Mouse (Mus musculus) thymus, postnatal 4 days (tissue): ENCODE results near the gene Hist1h2ab.
A peak's percentile ranks its signal among the peaks of the same experiment; 100 is the strongest.

Experiments
- DNase-seq: peaks from one replicate; pipeline ENCODE4 v3.0.0; 2021

Gene Hist1h2ab

GRCm38 (mm10) chr13:23738677-23739068 is 12.3 kb upstream of the Hist1h2ab start, which contains the start of gene Hist1h1c:
Gene Hist1h1c (plus strand): TSS chr13:23738808.
- peak; percentile 97 for DNase-seq

DNA sequence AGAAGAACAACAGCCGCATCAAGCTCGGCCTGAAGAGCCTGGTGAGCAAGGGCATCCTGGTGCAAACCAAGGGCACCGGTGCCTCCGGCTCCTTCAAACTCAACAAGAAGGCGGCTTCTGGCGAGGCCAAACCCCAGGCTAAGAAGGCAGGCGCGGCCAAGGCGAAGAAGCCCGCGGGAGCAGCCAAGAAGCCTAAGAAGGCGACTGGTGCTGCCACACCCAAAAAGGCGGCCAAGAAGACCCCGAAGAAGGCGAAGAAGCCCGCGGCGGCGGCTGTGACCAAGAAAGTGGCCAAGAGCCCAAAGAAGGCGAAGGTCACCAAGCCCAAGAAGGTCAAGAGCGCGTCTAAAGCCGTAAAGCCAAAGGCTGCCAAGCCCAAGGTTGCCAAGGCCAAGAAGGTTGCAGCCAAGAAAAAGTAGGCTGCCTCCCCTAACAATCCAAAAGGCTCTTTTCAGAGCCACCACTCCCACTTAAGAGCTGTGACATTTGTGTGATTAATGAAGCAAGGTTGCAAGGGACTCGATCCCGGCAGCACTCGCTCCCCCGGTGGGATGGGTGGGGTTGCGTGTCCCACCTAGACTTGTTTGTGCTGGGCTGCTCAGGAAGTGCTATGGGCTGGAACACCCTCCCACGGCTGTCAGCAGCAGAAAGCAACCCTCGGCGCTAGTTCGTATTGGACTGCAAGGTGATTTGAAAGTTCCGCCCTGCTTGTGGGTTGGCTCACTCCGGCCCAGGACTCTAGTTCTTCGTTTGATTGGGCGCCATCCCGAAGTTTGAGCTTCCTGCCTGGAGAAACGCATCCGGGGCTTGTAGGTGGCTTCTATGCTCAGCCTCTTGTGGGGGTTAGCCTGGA is 11.6 kb upstream of the Hist1h2ab start:
- peak; percentile 88 for DNase-seq

- DNase-seq: no peak
Observed at GRCm38 (mm10) chr13:23739922-23740252, 11.0 kb upstream of the Hist1h2ab start.

GRCm38 (mm10) chr13:23740256-23740840 is 10.6 kb upstream of the Hist1h2ab start:
- no peak for DNase-seq

- DNase-seq: no peak
Observed at GRCm38 (mm10) chr13:23740910-23741309, 10.0 kb upstream of the Hist1h2ab start.

DNA sequence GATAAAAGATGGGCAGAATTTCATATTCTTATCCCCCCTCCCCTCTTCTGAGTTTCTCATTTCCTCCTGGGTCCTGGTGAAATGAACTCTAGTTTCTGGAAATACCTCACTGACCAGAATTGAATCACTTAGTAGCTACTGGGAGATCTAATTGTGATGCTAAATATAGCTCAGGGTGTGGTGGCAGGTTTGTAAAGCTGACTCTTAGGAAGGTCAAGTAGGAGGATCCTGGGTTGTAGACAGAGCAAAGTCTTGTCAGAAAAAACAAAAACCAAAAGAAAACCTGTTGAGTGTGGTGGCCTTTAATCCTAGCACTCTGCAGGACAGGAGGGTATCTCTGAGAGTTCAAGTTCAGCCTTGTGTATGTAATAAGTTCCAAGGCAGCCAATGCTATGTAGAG is 8.9 kb upstream of the Hist1h2ab start:
- no peak for DNase-seq

DNA sequence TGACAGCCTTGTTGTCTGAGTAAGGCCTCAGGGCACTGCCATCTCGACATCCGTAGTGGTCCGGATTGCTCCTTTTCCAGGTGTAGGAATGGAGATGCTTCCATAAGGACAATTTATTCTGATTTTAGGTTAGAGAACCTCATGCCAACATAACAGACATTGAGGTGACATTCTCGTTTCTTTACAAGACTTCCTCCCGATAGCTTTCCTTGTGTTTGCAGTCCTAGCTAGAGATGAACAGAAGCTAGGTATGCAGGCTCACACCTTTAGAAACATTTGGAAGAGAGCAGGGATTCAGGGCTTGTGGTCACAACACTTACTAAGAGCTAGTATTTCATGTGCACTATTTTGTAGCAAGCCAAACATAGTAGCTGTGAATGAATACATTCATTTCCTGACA is 7.7 kb upstream of the Hist1h2ab start:
- no peak for DNase-seq

- no peak for DNase-seq
Observed at GRCm38 (mm10) chr13:23743963-23744362, 7.0 kb upstream of the Hist1h2ab start.

GRCm38 (mm10) chr13:23744421-23745380 is 6.2 kb upstream of the Hist1h2ab start:
- peak; percentile 32 for DNase-seq

- DNase-seq: peak; percentile 91
Observed at GRCm38 (mm10) chr13:23745381-23746161, 5.4 kb upstream of the Hist1h2ab start, which contains the start of gene Hist1h3c. Gene Hist1h3c (minus strand): TSS chr13:23745602.

DNA sequence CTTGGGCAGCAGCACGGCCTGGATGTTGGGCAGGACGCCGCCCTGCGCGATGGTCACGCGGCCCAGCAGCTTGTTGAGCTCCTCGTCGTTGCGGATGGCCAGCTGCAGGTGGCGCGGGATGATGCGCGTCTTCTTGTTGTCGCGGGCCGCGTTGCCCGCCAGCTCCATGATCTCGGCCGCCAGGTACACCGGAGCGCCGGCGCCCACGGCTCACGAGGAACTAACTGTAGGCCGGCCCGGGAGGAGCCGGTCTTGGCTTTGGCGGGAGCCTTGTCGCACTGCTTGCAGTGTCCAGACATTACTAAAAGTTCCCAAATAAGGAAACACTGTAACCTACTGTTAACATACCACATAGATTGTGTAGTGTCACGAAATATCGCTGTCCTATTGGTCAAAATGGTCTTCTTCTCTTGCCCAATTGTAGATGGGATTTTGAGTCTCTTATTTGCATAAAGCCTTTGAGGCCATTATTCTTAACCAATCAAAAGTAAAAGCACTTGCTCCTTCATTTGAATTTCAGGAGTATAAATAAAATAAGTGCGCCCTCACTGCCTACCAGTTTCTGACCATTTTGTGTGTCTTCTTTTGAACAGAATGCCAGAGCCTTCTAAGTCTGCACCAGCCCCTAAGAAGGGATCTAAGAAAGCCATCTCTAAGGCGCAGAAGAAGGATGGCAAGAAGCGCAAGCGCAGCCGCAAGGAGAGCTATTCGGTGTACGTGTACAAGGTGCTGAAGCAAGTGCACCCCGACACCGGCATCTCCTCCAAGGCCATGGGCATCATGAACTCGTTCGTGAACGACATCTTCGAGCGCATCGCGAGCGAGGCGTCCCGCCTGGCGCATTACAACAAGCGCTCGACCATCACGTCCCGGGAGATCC is 4.5 kb upstream of the Hist1h2ab start, which contains the start of gene Hist1h2bb:
Hist1h2bb (plus strand) TSS at position 534 of the 880 bp plus-strand sequence.
- peak; percentile 74 for DNase-seq

DNA sequence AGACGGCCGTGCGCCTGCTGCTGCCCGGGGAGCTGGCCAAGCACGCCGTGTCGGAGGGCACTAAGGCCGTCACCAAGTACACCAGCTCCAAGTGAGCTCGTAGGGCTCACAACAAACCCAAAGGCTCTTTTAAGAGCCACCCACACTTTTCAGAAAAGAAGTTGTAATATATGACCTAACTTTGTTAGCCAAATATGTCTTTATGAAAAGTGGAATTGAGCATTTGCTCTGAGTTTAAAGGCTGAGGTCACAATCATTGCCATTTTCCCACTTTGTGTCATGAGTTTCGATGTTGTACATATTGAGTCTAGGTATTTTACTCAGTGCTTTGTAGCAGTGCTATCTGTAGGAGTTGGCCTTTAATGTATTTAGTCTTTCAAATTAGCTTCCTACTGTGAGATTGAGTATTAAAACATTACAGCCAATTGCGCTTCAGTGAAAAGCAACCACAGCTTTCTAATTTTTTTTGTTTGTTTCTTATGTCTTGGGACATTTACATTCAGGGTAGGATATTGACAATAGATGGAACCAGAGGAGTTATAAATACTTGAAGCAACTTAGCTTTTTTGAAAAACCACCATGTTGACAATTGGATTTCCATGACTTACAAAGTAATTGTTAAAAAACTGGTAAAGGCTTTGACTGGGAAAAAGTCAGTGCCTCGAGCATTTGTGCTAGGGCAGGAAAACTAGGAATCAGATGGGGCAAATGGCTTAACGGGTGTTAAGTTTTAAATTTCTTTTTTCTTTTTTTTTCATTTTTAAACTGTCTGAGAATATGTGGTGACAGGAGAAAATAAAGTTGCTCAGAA is 3.6 kb upstream of the Hist1h2ab start:
- no peak for DNase-seq

GRCm38 (mm10) chr13:23747892-23748288 is 3.0 kb upstream of the Hist1h2ab start:
- no peak for DNase-seq

DNA sequence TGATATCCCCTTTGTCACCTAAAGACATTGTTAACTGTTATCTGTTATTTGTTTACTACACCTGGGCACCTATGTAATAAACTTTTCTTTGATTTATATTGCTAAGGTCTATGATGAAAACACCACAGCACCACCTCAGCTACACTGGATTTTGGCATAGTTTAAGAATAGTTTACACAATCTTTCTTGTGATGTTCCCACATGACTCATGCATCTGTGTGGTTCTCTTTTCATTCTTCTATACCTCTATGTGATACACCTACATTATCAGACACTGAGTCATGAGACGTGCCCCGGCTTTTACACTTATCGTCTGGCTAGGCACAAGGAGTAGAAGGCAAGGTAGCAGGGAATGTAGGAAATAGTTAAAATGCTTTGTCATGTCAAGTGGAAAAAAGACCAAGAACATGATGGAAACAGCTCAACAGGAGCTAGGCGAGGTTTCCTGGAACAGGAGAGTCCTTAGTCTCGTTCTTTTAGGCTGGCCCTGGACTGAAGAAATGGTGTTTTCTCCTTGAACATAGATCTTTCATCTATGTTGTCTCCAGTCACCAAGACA is 1.3 kb upstream of the Hist1h2ab start:
- DNase-seq: no peak

GRCm38 (mm10) chr13:23751478-23751956 is 591 bp downstream of the Hist1h2ab start:
- peak; percentile 19 for DNase-seq

GRCm38 (mm10) chr13:23752067-23752741 is 1.3 kb downstream of the Hist1h2ab start, which contains the start of gene Hist1h3b:
Gene Hist1h3b (plus strand): TSS chr13:23752267.
- peak; percentile 93 for DNase-seq

GRCm38 (mm10) chr13:23752742-23753172 is 1.8 kb downstream of the Hist1h2ab start:
- peak; percentile 38 for DNase-seq

DNA sequence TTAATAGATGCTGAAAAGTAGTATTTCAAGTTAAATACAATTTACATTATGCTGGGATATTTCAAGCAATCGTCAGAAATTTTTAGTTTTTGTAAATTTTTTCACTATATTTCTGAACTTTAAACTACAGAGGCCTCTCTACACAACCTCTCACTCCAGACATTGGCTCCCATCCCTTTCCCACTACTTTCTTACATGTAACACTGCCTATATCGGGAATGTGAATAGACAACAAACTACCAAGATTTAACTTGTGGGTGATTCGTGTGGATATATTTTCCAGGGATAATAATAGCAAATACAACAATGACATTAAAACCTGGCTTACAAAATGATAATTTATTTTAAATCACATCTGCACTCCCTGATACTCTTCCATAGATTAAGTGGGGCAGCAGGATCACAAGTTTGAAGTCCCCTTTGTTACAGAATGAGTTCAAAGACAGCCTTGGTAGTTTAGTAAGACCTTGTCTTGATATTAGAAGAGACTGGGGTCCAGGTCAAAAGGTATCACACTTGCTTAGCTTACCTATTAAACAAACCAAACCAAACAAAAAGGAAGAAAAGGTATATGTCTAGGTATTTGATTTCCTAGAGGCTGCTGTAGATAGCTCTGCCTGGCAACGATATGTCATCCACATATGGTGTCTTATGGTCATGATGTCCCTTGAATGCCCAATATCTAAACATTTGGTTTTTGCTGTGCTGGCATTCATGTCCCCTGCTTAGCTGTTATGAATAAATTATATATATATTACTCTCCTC is 2.6 kb downstream of the Hist1h2ab start:
- no peak for DNase-seq
